Mouse (Mus musculus) midbrain, postnatal 0 days (tissue): Measurements from ENCODE around the gene Gxylt1. TPM values are rescaled to one million over a fixed set of nuclear protein-coding genes. Genes with fewer than 3 reads are reported as not detected.

ENCODE experiments used
- ATAC-seq: fragments of 200-750 bp; cut with Nextera tagmentation; 2 replicates; pipeline ENCODE4 v1.8.0; 2017; ENCODE audit warnings: moderate number of reproducible peaks, mild to moderate bottlenecking, moderate TSS enrichment, moderate library complexity; ENCODE audit not compliant: low FRiP score
- DNase-seq: peaks from one replicate; pipeline ENCODE4 v3.0.0-alpha.2; 2015; ENCODE audit warnings: low spot score
- H3K27ac ChIP-seq: fragments of 300-500 bp; sonication (generic); 2 replicates; pipeline ENCODE4 v1.5.1; 2014; ENCODE audit warnings: low read depth, mild to moderate bottlenecking, low read length, mixed read lengths
- H3K27me3 ChIP-seq: fragments of 300-500 bp; sonication (generic); 2 replicates; pipeline ENCODE4 v1.6.1; 2014; ENCODE audit warnings: low read length, control low read depth, mixed read lengths; ENCODE audit not compliant: insufficient read depth
- H3K36me3 ChIP-seq: fragments of 300-500 bp; sonication (generic); 2 replicates; pipeline ENCODE4 v1.6.1; 2014; ENCODE audit warnings: low read length, control low read depth, mixed read lengths; ENCODE audit not compliant: insufficient read depth
- H3K4me1 ChIP-seq: fragments of 300-500 bp; sonication (generic); 2 replicates; pipeline ENCODE4 v1.6.1; 2014; ENCODE audit warnings: mild to moderate bottlenecking, control low read depth, antibody characterized with exemption, low read length, mixed read lengths; ENCODE audit not compliant: insufficient read depth
- H3K4me2 ChIP-seq: fragments of 300-500 bp; sonication (generic); 2 replicates; pipeline ENCODE4 v1.6.1; 2014; ENCODE audit warnings: low read depth, mild to moderate bottlenecking, low read length, mixed read lengths; ENCODE audit not compliant: poor library complexity, severe bottlenecking
- H3K4me3 ChIP-seq: fragments of 300-500 bp; sonication (generic); 2 replicates; pipeline ENCODE4 v1.5.1; 2014; ENCODE audit warnings: low read depth, mild to moderate bottlenecking, low read length, moderate library complexity
- H3K9ac ChIP-seq: fragments of 300-500 bp; sonication (generic); replicated peaks from 2 replicates; pipeline ENCODE4 v1.6.1; 2014; ENCODE audit warnings: mild to moderate bottlenecking, low read length, moderate library complexity, mixed read lengths; ENCODE audit not compliant: poor library complexity, severe bottlenecking
- H3K9me3 ChIP-seq: fragments of 300-500 bp; sonication (generic); 2 replicates; pipeline ENCODE4 v1.6.1; 2016; ENCODE audit warnings: low read length, control low read depth
- CTCF ChIP-seq: IDR thresholded peaks from 2 replicates; pipeline ENCODE4 v1.5.1; 2016; ENCODE audit warnings: antibody characterized with exemption, mild to moderate bottlenecking
- WGBS: fragments of 180-500 bp; shearing (Covaris S2); extraction: QIAGEN DNeasy Blood & Tissue Kit; methylation state at CpG from one replicate; pipeline ENCODE4 v1.1.7; 2014; 5-methylcytosine and 5-hydroxymethylcytosine counted together
- polyA plus RNA-seq: library from polyadenylated mRNA; unstranded; fragments of >200 nt; fragmentation: Nextera tagmentation; extraction: Ambion mirVana; gene quantifications from 2 replicates; pipeline ENCODE4 v1.2.1, GENCODE M21; 2015
- total RNA-seq: library from RNA; depleted of rRNA; stranded (reverse); fragments of >200 nt; gene quantifications from 2 replicates; pipeline ENCODE4 v1.2.3, GENCODE M21; 2014

The Gxylt1 gene
- total and polyA plus RNA-seq, 2 experiments from 2014 or later, result 3.8 to 5.0 TPM

DNA sequence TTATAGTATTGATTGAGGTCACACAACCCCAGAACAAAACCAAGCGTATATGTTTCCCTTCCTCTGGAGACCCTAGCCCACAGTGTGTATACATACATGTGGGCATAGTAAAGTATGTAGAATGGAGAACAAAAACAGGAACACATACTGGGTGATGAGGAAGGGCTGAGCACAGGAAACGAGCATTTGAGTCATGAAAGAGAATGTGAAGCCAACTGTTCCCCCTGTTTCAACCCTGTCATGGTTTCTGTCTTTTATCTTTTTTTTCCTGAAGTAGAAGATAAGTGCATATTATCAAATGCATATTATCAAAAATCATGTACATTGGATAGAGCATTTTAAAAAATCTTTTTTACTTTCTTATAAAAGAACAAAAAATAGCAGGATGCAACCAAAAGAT, 12.6 kb upstream of the Gxylt1 start:
- 72% methylated on average over 2 of the region's 2 CpGs for WGBS
- Histone ChIP-seq H3K27ac (no peak overlapping the region), H3K36me3 (peaks cover 4% of the 10 kb centered on the region; the same call in 1 of the 2 replicates), H3K9me3 (no peaks in the 10 kb centered on the region), H3K4me2 (no peak overlapping the region), H3K4me3 (no peak overlapping the region), H3K4me1 (no peaks in the 10 kb centered on the region), H3K9ac (no peak overlapping the region), H3K27me3 (no peaks in the 10 kb centered on the region)
- no peak for DNase-seq
- no peak for ATAC-seq
- no peak for TF ChIP-seq CTCF

- Histone ChIP-seq H3K4me2 (no peak overlapping the region), H3K4me1 (no peaks in the 10 kb centered on the region), H3K9me3 (no peaks in the 10 kb centered on the region), H3K9ac (no peak overlapping the region), H3K4me3 (no peak overlapping the region), H3K36me3 (peaks cover 8% of the 10 kb centered on the region; the same call in 1 of the 2 replicates), H3K27me3 (no peaks in the 10 kb centered on the region), H3K27ac (no peak overlapping the region)
- 75% methylated on average over 15 of the region's 15 CpGs for WGBS
- ATAC-seq (no peak), DNase-seq (no peak)
- no peak for TF ChIP-seq CTCF
Measured at GRCm38 (mm10) chr15:93285244-93285643, 10.3 kb upstream of the Gxylt1 start.

- no peaks in the 10 kb centered on the region for H3K4me1 ChIP-seq
- H3K27ac ChIP-seq, result no peak overlapping the region
- H3K4me3 ChIP-seq, result no peak overlapping the region
- peaks cover 8% of the 10 kb centered on the region; the same call in 1 of the 2 replicates for H3K36me3 ChIP-seq
- H3K9me3 ChIP-seq, result no peaks in the 10 kb centered on the region
- TF ChIP-seq CTCF, result no peak
- 94% methylated on average over 6 of the region's 6 CpGs for WGBS
- ATAC-seq, result no peak
- no peaks in the 10 kb centered on the region for H3K27me3 ChIP-seq
- H3K4me2 ChIP-seq, result no peak overlapping the region
- no peak overlapping the region for H3K9ac ChIP-seq
- no peak for DNase-seq
Measured at GRCm38 (mm10) chr15:93284326-93284725, 9.3 kb upstream of the Gxylt1 start.

GRCm38 (mm10) chr15:93283349-93283748, 8.4 kb upstream of the Gxylt1 start:
- 69% methylated on average over 11 of the region's 11 CpGs for WGBS
- Histone ChIP-seq H3K27ac (no peak overlapping the region), H3K4me2 (no peak overlapping the region), H3K4me3 (no peak overlapping the region), H3K9me3 (no peaks in the 10 kb centered on the region), H3K9ac (no peak overlapping the region), H3K27me3 (no peaks in the 10 kb centered on the region), H3K36me3 (peaks cover 13% of the 10 kb centered on the region; the same call in 1 of the 2 replicates), H3K4me1 (no peaks in the 10 kb centered on the region)
- TF ChIP-seq CTCF, result peak; percentile 55
- ATAC-seq (no peak), DNase-seq (peak; percentile 12)

DNA sequence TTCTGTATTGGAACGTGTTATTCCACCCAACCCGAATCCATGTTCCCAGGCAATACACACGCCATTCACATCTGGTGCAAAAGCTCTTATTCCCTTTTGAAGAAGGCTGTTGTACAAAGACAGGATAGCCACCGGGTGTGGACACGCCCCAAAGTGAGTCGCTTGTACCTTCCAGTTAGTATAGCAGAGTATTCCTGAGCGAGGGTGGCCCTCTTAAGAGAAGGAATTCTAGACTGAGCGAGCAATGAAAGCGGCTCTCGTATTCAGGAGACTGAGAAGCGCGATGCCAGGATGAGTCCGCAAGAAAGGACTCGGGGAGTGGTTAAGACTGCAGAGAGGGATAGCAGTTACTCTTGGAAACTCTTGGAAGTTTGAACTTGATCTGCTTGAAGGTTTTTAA, 1.3 kb upstream of the Gxylt1 start:
- H3K9ac ChIP-seq, result no peak overlapping the region
- no peak for TF ChIP-seq CTCF
- H3K4me2 ChIP-seq, result peak overlapping the region; percentile 87
- peak overlapping the region; percentile 79; the same call in 1 of the 2 replicates for H3K27ac ChIP-seq
- ATAC-seq (no peak), DNase-seq (peak; percentile 30)
- H3K4me1 ChIP-seq, result peaks cover 4% of the 10 kb centered on the region; the same call in 1 of the 2 replicates
- no peaks in the 10 kb centered on the region for H3K9me3 ChIP-seq
- H3K27me3 ChIP-seq, result no peaks in the 10 kb centered on the region
- WGBS, result 3% methylated on average over 14 of the region's 14 CpGs
- H3K4me3 ChIP-seq, result peak overlapping the region; percentile 77
- H3K36me3 ChIP-seq, result peaks cover 9% of the 10 kb centered on the region; the same call in 1 of the 2 replicates

GRCm38 (mm10) chr15:93275623-93276022, 644 bp upstream of the Gxylt1 start:
- Histone ChIP-seq H3K4me2 (peak overlapping the region; percentile 87), H3K27me3 (no peaks in the 10 kb centered on the region), H3K4me3 (peak overlapping the region; percentile 77), H3K4me1 (peaks cover 4% of the 10 kb centered on the region; the same call in 1 of the 2 replicates), H3K9me3 (no peaks in the 10 kb centered on the region), H3K27ac (peak overlapping the region; percentile 79), H3K36me3 (peaks cover 6% of the 10 kb centered on the region; the same call in 1 of the 2 replicates), H3K9ac (peak overlapping the region; percentile 72)
- under 1% methylated on average over 21 of the region's 21 CpGs for WGBS
- DNase-seq (peak; percentile 9), ATAC-seq (peak; percentile 59)
- peak; percentile 17; the same call in 1 of the 2 replicates for TF ChIP-seq CTCF
